Mouse (Mus musculus): ENCODE measurements around the gene Ciita.

GRCm38 (mm10) chr16:10544995-10545622 is 65.2 kb downstream of the Ciita start, which contains the start of gene Clec16a:
- TF ChIP-seq POLR2A (IDR thresholded peaks at IDR 0.05; ENCODE audit: borderline replicate concordance, insufficient read depth, low read length) (peak; percentile 67), CTCF (IDR thresholded peaks at IDR 0.05; ENCODE audit: borderline replicate concordance, insufficient read depth, low read depth, low read length) (no peak)
